Mouse (Mus musculus) intestine, postnatal 0 days (tissue): ENCODE data around the gene Gm11985. TPM values are rescaled to one million over a fixed set of nuclear protein-coding genes. Genes with fewer than 3 reads are reported as not detected.
A peak's percentile ranks its signal among the peaks of the same experiment; 100 is the strongest.

ENCODE experiments used
- ATAC-seq: fragments of 200-750 bp; cut with Nextera tagmentation; 2 replicates; pipeline ENCODE4 v1.8.0; 2017; ENCODE audit warnings: mild to moderate bottlenecking, moderate TSS enrichment, moderate library complexity
- H3K27ac ChIP-seq: fragments of 300-500 bp; sonication (generic); 2 replicates; pipeline ENCODE4 v1.5.1; 2014; ENCODE audit warnings: mild to moderate bottlenecking, low read depth, low read length, moderate library complexity
- H3K27me3 ChIP-seq: fragments of 300-500 bp; sonication (generic); replicated peaks from 2 replicates; pipeline ENCODE4 v1.6.1; 2014; ENCODE audit warnings: low read length, mixed read lengths; ENCODE audit not compliant: control insufficient read depth, insufficient read depth
- H3K36me3 ChIP-seq: fragments of 300-500 bp; sonication (generic); 2 replicates; pipeline ENCODE4 v1.6.1; 2014; ENCODE audit warnings: mild to moderate bottlenecking, moderate library complexity; ENCODE audit not compliant: control insufficient read depth, insufficient read depth
- H3K4me1 ChIP-seq: fragments of 300-500 bp; sonication (generic); replicated peaks from 2 replicates; pipeline ENCODE4 v1.6.1; 2014; ENCODE audit warnings: antibody characterized with exemption, low read length, mixed read lengths; ENCODE audit not compliant: control insufficient read depth, insufficient read depth
- H3K4me2 ChIP-seq: fragments of 300-500 bp; sonication (generic); replicated peaks from 2 replicates; pipeline ENCODE4 v1.6.1; 2014; ENCODE audit warnings: low read depth, mild to moderate bottlenecking, moderate library complexity
- H3K4me3 ChIP-seq: fragments of 300-500 bp; sonication (generic); 2 replicates; pipeline ENCODE4 v1.5.1; 2014; ENCODE audit warnings: low read depth, low read length
- H3K9ac ChIP-seq: fragments of 300-500 bp; sonication (generic); 2 replicates; pipeline ENCODE4 v1.6.1; 2014; ENCODE audit warnings: mild to moderate bottlenecking, low read depth, low read length
- H3K9me3 ChIP-seq: fragments of 300-500 bp; sonication (generic); 2 replicates; pipeline ENCODE4 v1.6.1; 2016; ENCODE audit warnings: mixed run types; ENCODE audit not compliant: control insufficient read depth
- CTCF ChIP-seq: sonication (generic); IDR thresholded peaks from 2 replicates; pipeline ENCODE4 v1.5.1; 2016; ENCODE audit warnings: low read depth, mild to moderate bottlenecking, control low read depth, antibody characterized with exemption, moderate library complexity
- WGBS: fragments of 180-500 bp; shearing (Covaris S2); extraction: QIAGEN DNeasy Blood & Tissue Kit; methylation state at CpG from one replicate; pipeline ENCODE4 v1.1.7; 2014; 5-methylcytosine and 5-hydroxymethylcytosine counted together
- polyA plus RNA-seq: library from polyadenylated mRNA; unstranded; fragments of >200 nt; fragmentation: Nextera tagmentation; extraction: Ambion mirVana; gene quantifications from 2 replicates; pipeline ENCODE4 v1.2.1, GENCODE M21; 2015

The Gm11985 gene
- polyA plus RNA-seq: not detected in 2 replicates

GRCm38 (mm10) chr11:7188469-7188868 is at the start of gene Gm11985:
Gm11985 (minus strand) TSS chr11:7188569.
- TF ChIP-seq CTCF: no peak
- Histone ChIP-seq H3K4me1 (no peaks in the 10 kb centered on the region), H3K27ac (no peak within 1 kb of the TSS), H3K9me3 (no peaks in the 10 kb centered on the region), H3K9ac (no peak within 1 kb of the TSS), H3K4me2 (no peak within 1 kb of the TSS), H3K4me3 (no peak within 1 kb of the TSS), H3K27me3 (no peaks in the 10 kb centered on the region), H3K36me3 (no peaks in the 10 kb centered on the region)
- no peak for ATAC-seq
- 85% methylated on average over 11 of the region's 13 CpGs for WGBS

GRCm38 (mm10) chr11:7237712-7238111 is 49.3 kb upstream of the Gm11985 start:
- WGBS: 49% methylated on average over 6 of the region's 6 CpGs
- H3K9me3 ChIP-seq: no peaks in the 10 kb centered on the region

GRCm38 (mm10) chr11:7236751-7237150 is 48.4 kb upstream of the Gm11985 start:
- no peak overlapping the region for H3K9ac ChIP-seq
- no peak overlapping the region for H3K4me3 ChIP-seq
- H3K9me3 ChIP-seq: no peaks in the 10 kb centered on the region
- ATAC-seq: no peak
- no peaks in the 10 kb centered on the region for H3K27me3 ChIP-seq
- H3K4me2 ChIP-seq: no peak overlapping the region
- 89% methylated on average over 2 of the region's 2 CpGs for WGBS
- no peaks in the 10 kb centered on the region for H3K36me3 ChIP-seq
- H3K4me1 ChIP-seq: no peaks in the 10 kb centered on the region
- TF ChIP-seq CTCF: no peak
- no peak overlapping the region for H3K27ac ChIP-seq

More at GRCm38 (mm10) chr11:7237712-7238111, 49.3 kb upstream of the Gm11985 start:
- TF ChIP-seq CTCF: no peak
- no peaks in the 10 kb centered on the region for H3K4me1 ChIP-seq
- H3K27ac ChIP-seq: no peak overlapping the region
- no peaks in the 10 kb centered on the region for H3K27me3 ChIP-seq
- H3K9ac ChIP-seq: no peak overlapping the region
- H3K4me3 ChIP-seq: no peak overlapping the region
- ATAC-seq: no peak
- no peak overlapping the region for H3K4me2 ChIP-seq
- no peaks in the 10 kb centered on the region for H3K36me3 ChIP-seq

- no peak for ATAC-seq
- no peak overlapping the region for H3K4me2 ChIP-seq
- WGBS: 61% methylated on average over 3 of the region's 3 CpGs
- peak; percentile 26; the same call in 1 of the 2 replicates for TF ChIP-seq CTCF
- no peaks in the 10 kb centered on the region for H3K4me1 ChIP-seq
- no peaks in the 10 kb centered on the region for H3K27me3 ChIP-seq
- no peaks in the 10 kb centered on the region for H3K9me3 ChIP-seq
- H3K36me3 ChIP-seq: no peaks in the 10 kb centered on the region
- H3K9ac ChIP-seq: no peak overlapping the region
- no peak overlapping the region for H3K4me3 ChIP-seq
- no peak overlapping the region for H3K27ac ChIP-seq
Measured at GRCm38 (mm10) chr11:7234981-7235609, 46.7 kb upstream of the Gm11985 start.

GRCm38 (mm10) chr11:7234436-7234835 is 46.1 kb upstream of the Gm11985 start:
- Histone ChIP-seq H3K4me3 (no peak overlapping the region), H3K36me3 (no peaks in the 10 kb centered on the region), H3K4me1 (no peaks in the 10 kb centered on the region), H3K9ac (no peak overlapping the region), H3K4me2 (no peak overlapping the region), H3K27ac (no peak overlapping the region), H3K9me3 (no peaks in the 10 kb centered on the region), H3K27me3 (no peaks in the 10 kb centered on the region)
- 76% methylated on average over 1 of the region's 1 CpGs for WGBS
- no peak for ATAC-seq
- no peak for TF ChIP-seq CTCF

- no peak overlapping the region for H3K4me3 ChIP-seq
- WGBS: 78% methylated on average over 2 of the region's 2 CpGs
- H3K4me2 ChIP-seq: no peak overlapping the region
- H3K27ac ChIP-seq: no peak overlapping the region
- H3K27me3 ChIP-seq: no peaks in the 10 kb centered on the region
- H3K36me3 ChIP-seq: no peaks in the 10 kb centered on the region
- no peak overlapping the region for H3K9ac ChIP-seq
- no peak for ATAC-seq
- TF ChIP-seq CTCF: no peak
- no peaks in the 10 kb centered on the region for H3K9me3 ChIP-seq
- H3K4me1 ChIP-seq: no peaks in the 10 kb centered on the region
Measured at GRCm38 (mm10) chr11:7233333-7233732, 45.0 kb upstream of the Gm11985 start.
